Mouse (Mus musculus) right cerebral cortex, adult 18-20 months (tissue): ENCODE data around the gene Neurod1.

Source experiments
- DNase-seq: peaks from one replicate; pipeline ENCODE4 v3.0.0; 2022; ENCODE audit warnings: mixed read lengths

Gene Neurod1

GRCm38 (mm10) chr2:79442906-79443305 lies 13.6 kb downstream of the Neurod1 start:
- no peak for DNase-seq

GRCm38 (mm10) chr2:79442227-79442626 lies 14.3 kb downstream of the Neurod1 start:
- DNase-seq, result no peak

DNA sequence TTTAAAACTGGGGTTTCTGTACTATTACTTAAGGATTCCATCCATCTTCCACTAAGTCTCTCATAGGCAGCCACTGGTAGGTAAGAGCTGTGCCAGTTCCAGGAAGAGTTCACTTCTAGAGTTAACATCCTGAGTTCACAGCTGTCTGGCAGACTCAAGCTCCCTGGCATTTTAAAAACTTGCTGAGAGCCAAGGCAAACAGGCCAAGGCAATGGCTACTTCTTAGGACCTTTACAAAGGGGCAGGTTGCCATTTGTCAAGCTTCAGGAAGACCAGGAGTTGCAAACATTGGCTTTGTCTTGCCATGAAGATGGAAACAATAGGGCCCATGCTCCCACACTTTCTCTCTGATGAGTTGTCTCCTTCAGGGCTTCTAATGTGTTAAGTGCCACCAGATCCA lies 26.5 kb downstream of the Neurod1 start:
- DNase-seq, result no peak

DNA sequence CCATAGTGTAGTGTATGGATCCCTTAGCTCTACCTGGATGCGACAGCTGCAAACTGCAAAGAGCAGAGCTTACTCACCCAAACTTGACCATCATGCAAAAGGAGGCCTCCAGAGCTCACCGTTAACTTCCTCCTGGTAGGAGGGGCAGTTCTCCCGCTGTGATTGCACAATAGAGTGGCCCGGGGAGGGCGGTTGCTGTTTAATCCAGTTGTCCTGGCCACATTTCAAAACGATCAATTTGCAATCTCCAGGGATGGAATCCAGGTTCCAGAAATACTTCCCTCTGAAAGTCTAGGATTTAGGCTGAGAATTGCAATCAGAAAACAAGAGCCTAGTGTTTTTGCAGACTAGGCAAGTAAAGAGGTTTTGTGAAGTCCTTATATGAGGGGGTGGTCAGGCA lies 26.9 kb downstream of the Neurod1 start:
- DNase-seq, result no peak

DNA sequence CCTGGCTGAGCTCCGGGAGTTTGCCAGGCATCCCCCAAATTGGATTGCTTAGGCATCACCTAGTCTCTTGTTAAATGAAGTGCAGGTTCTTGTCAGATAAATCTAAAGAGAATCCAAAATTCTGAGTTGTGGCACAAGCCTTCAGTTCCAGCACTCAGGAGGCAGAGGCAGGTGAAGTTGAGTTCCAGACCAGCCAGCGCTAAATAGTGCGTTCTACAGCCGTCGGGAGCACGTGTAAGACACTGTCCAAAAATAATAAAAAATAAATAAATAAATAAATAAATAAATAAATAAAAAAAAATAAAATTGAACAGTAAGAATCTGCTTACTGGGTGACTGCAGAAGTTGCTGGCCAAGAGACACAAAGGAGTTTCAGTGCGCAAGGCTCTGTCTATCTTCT lies 27.4 kb downstream of the Neurod1 start:
- DNase-seq, result no peak

DNA sequence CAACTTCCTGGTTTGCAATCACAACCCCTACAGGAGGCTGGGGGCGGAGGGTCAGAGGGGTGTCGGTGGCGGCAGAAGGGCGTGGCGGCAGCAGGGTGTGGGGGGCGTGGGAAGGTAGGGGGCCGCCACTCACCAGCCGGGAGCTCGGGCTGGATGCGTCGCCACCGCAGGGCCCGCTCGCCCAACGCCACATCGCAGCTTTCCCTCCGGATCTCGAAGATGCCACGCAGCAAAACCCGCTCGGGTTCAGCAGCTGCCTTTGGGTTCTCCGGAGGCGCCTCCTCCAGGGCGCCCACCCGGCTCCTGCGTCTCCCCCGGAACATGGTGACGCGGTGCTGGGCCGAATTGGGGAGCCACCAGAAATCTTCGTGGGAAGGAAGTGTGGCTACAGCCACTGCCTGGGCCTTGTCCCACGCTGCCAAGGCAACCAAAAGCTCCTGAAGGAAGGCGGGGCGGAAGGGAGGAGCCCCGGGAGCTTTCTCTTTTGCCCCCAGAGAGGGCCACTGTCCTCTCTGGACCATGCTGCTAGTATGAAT lies 27.9 kb downstream of the Neurod1 start:
- DNase-seq, result peak; percentile 23

- no peak for DNase-seq
Measured at GRCm38 (mm10) chr2:79428022-79428421, 28.5 kb downstream of the Neurod1 start.

GRCm38 (mm10) chr2:79421696-79422095 lies 34.9 kb downstream of the Neurod1 start:
- no peak for DNase-seq

- no peak for DNase-seq
Measured at GRCm38 (mm10) chr2:79414505-79414904, 42.0 kb downstream of the Neurod1 start.

GRCm38 (mm10) chr2:79410903-79411255 lies 45.7 kb downstream of the Neurod1 start:
- no peak for DNase-seq

GRCm38 (mm10) chr2:79410247-79410902 lies 46.2 kb downstream of the Neurod1 start:
- no peak for DNase-seq

DNA sequence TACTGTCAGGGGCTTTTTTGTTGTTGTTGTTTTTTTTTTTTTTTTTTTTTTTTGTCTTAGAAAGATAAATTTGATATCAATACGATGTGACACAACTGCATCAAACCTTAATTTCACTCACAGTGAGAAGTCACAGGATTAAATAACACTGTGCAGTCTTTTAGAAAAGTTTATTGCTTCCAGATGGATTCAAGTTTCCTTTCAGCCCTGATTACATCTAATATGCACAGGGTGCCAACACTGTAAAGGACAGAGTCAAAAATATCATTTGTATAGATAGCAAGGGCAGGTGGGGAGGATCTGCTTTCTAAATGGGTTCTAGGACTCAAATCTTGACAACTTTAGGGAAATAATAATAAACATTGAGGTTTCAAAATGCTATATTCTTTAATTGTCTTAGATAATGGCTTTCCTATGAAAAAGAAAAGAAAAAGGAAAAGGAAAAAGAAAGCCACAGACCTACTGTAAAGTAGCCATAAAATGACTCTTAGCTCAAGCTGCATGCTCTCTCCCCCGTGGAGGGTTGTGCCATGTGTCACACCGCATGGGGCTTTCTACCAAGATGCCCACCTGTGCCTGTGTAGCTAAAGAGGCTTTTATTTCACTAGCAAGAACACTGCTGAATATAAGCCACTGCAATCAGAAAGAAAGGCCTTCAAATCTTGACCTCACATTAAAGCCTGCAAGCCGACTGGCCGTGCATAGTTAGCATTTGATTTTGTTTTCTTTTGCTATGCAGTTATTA lies 50.7 kb downstream of the Neurod1 start:
- DNase-seq, result no peak
